Mouse (Mus musculus) spleen, adult 2 months (tissue): ENCODE results near the gene Stard3.

ENCODE experiments used
- CTCF ChIP-seq: fragments of 200-500 bp; IDR thresholded peaks from 2 replicates; pipeline ENCODE4 v1.5.1; 2011; ENCODE audit warnings: mild to moderate bottlenecking, inconsistent platforms; ENCODE audit not compliant: insufficient read depth, insufficient read length, insufficient replicate concordance; ENCODE audit errors: extremely low read depth
- POLR2A ChIP-seq: fragments of 200-500 bp; IDR thresholded peaks from 2 replicates; pipeline ENCODE4 v1.6.1; 2011; ENCODE audit warnings: low read depth, low read length, inconsistent platforms

DNA sequence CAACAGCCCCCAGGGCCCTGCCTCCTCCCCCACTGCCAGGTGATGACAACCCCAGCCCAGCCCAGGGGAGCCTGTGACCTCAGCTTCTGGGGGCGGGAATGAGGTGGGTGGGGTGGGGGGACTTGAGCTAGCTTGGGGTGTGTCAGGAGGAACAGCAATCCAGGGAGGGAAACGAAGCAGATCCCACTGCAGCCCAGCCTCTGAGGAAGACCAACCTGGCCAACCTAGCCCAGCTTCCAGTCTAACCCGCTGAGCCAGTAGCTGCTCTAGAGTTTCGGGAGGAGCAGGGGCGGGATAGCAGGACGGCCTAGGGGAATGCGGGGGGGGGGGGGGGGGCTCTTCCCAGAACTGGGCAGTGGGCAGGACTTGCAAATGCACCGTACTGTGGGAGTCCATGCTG, 33.9 kb downstream of the Stard3 start:
- TF ChIP-seq CTCF (no peak), POLR2A (no peak)
